Mouse (Mus musculus) brain, adult 10 weeks (tissue): ENCODE measurements around the gene Nrgn. TPM values are rescaled to one million over a fixed set of nuclear protein-coding genes. Genes with fewer than 3 reads are reported as not detected.

Experiments used
- polyA plus RNA-seq: library from polyadenylated mRNA; stranded (reverse); fragments of 350-450 nt; fragmentation: Illumina TruSeq; extraction: RNeasy Lipid Tissue Mini Kit (QIAGEN cat#74804); gene quantifications from one replicate; pipeline ENCODE4 v1.2.3, GENCODE M21; 2015; ENCODE audit warnings: low read depth, low replicate concordance

Gene Nrgn
- 1,626 TPM for polyA plus RNA-seq

GRCm38 (mm10) chr9:37552536-37553293 is at the start of gene Nrgn:
Nrgn (minus strand) TSS chr9:37552904.

GRCm38 (mm10) chr9:37554838-37555748 is 2.4 kb upstream of the Nrgn start, which contains the start of gene Siae:
Siae (plus strand) TSS chr9:37555698.

GRCm38 (mm10) chr9:37539170-37540025 is 13.3 kb downstream of the Nrgn start, which contains the start of gene Vsig2:
Vsig2 (plus strand) TSS chr9:37539255.

GRCm38 (mm10) chr9:37527396-37528224 is 25.1 kb downstream of the Nrgn start, which contains the start of gene Esam:
Esam (plus strand) TSS chr9:37528078.

Other genes with a start within 250 kb of the Nrgn start
- gene Ccdc15, start 204.5 kb downstream of the Nrgn start, polyA plus RNA-seq, result 1.9 TPM
- gene Hepacam, start 185.6 kb downstream of the Nrgn start, polyA plus RNA-seq, result 63.0 TPM
- 3.5 TPM for gene Robo4, start 151.0 kb downstream of the Nrgn start, polyA plus RNA-seq
- 18.1 TPM for gene Robo3, start 119.7 kb downstream of the Nrgn start, polyA plus RNA-seq
- gene Msantd2, start 63.6 kb downstream of the Nrgn start, polyA plus RNA-seq, result 22.5 TPM
- 23.7 TPM for gene Esam, start 24.8 kb downstream of the Nrgn start, polyA plus RNA-seq
- 5.3 TPM for gene Vsig2, start 13.6 kb downstream of the Nrgn start, polyA plus RNA-seq
- 19.7 TPM for gene Siae, start 2.8 kb upstream of the Nrgn start, polyA plus RNA-seq
- gene Spa17, start 60.8 kb upstream of the Nrgn start, polyA plus RNA-seq, result 9.7 TPM
- gene Tbrg1, start 104.4 kb upstream of the Nrgn start, polyA plus RNA-seq, result 69.8 TPM
- gene Panx3, start 116.3 kb upstream of the Nrgn start, polyA plus RNA-seq, result not detected
- gene Olfr160, start 163.3 kb upstream of the Nrgn start, polyA plus RNA-seq, result not detected
- not detected for gene Olfr874, start 192.2 kb upstream of the Nrgn start, polyA plus RNA-seq
- not detected for gene Olfr875, start 219.0 kb upstream of the Nrgn start, polyA plus RNA-seq